10 mouse cellular contexts compared by ENCODE assay signal in genomic region chr17:29165967-29166578, GRCm38 (mm10). TPM values are rescaled to one million over a fixed set of nuclear protein-coding genes. Genes with fewer than 3 reads are reported as not detected.
DNase-seq lines count a peak whose midpoint lies in the region; ATAC-seq lines count a peak whose summit lies in the region.
"Had no signal": no experiment of that assay in that cellular context is flagged by ENCODE, and none has a peak within 500 bp of the region (broad histone marks: within the 10 kb centered on the region; RNA-seq: fewer than 3 reads in every experiment).

No protein-coding gene starts in this region.

- peaks cover 20% of the 10 kb centered on the region for H3K4me1 ChIP-seq in neural tube, embryonic 13.5 days (replicated peaks)
- H3K4me1 ChIP-seq in neural tube, embryonic 15.5 days: peaks cover 14% of the 10 kb centered on the region
- peaks cover 37% of the 10 kb centered on the region for H3K4me1 ChIP-seq in hindbrain, embryonic 13.5 days (replicated peaks)
- peaks cover 60% of the 10 kb centered on the region for H3K4me1 ChIP-seq in kidney, embryonic 15.5 days
- peaks cover 22% of the 10 kb centered on the region for H3K4me1 ChIP-seq in stomach, embryonic 15.5 days

- H3K36me3 ChIP-seq in neural tube, embryonic 13.5 days: no peaks in the 10 kb centered on the region
- H3K36me3 ChIP-seq in neural tube, embryonic 15.5 days: no peaks in the 10 kb centered on the region
- H3K36me3 ChIP-seq in hindbrain, embryonic 13.5 days: no peaks in the 10 kb centered on the region
- no peaks in the 10 kb centered on the region for H3K36me3 ChIP-seq in kidney, embryonic 15.5 days
- no peaks in the 10 kb centered on the region for H3K36me3 ChIP-seq in stomach, embryonic 15.5 days
- H3K36me3 ChIP-seq: embryonic facial prominence, embryonic 12.5 days had no signal

- H3K9ac ChIP-seq in neural tube, embryonic 13.5 days: no peak overlapping the region
- no peak overlapping the region for H3K9ac ChIP-seq in neural tube, embryonic 15.5 days (replicated peaks)
- peak overlapping the region; percentile 43 for H3K9ac ChIP-seq in hindbrain, embryonic 13.5 days
- no peak overlapping the region for H3K9ac ChIP-seq in kidney, embryonic 15.5 days
- no peak overlapping the region for H3K9ac ChIP-seq in stomach, embryonic 15.5 days
- H3K9ac ChIP-seq: embryonic facial prominence, embryonic 12.5 days had no signal

- ATAC-seq in neural tube, embryonic 13.5 days (ENCODE audit: low read depth): no peak
- no peak for ATAC-seq in neural tube, embryonic 15.5 days (ENCODE audit: low FRiP score)
- ATAC-seq in hindbrain, embryonic 13.5 days (ENCODE audit: low FRiP score): no peak
- no peak; the same call in 1 of the 2 replicates for ATAC-seq in kidney, embryonic 15.5 days (replicated peaks; ENCODE audit: low FRiP score)
- peak; percentile 11; the same call in 1 of the 2 replicates for ATAC-seq in stomach, embryonic 15.5 days (ENCODE audit: insufficient read depth, low FRiP score, low read depth)

- WGBS in neural tube, embryonic 13.5 days: 38% methylated on average over 8 of the region's 8 CpGs
- 39% methylated on average over 8 of the region's 8 CpGs for WGBS in neural tube, embryonic 15.5 days
- WGBS in hindbrain, embryonic 13.5 days: 32% methylated on average over 8 of the region's 8 CpGs
- 47% methylated on average over 8 of the region's 8 CpGs for WGBS in kidney, embryonic 15.5 days
- 32% methylated on average over 8 of the region's 8 CpGs for WGBS in stomach, embryonic 15.5 days

- no peak overlapping the region for H3K4me2 ChIP-seq in neural tube, embryonic 13.5 days
- no peak overlapping the region for H3K4me2 ChIP-seq in neural tube, embryonic 15.5 days
- no peak overlapping the region for H3K4me2 ChIP-seq in hindbrain, embryonic 13.5 days
- no peak overlapping the region for H3K4me2 ChIP-seq in kidney, embryonic 15.5 days
- peak overlapping the region; percentile 8; the same call in 1 of the 2 replicates for H3K4me2 ChIP-seq in stomach, embryonic 15.5 days
- H3K4me2 ChIP-seq: embryonic facial prominence, embryonic 12.5 days; heart, embryonic 11.5 days had no signal

- H3K27me3 ChIP-seq in neural tube, embryonic 13.5 days: no peaks in the 10 kb centered on the region
- 0 out of 2 replicates have a peak, but pooled peaks cover 2% of the 10 kb centered on the region for H3K27me3 ChIP-seq in neural tube, embryonic 15.5 days (replicated peaks)
- peaks cover 12% of the 10 kb centered on the region; the same call in 1 of the 2 replicates for H3K27me3 ChIP-seq in hindbrain, embryonic 13.5 days
- H3K27me3 ChIP-seq in kidney, embryonic 15.5 days: no peaks in the 10 kb centered on the region
- no peaks in the 10 kb centered on the region for H3K27me3 ChIP-seq in stomach, embryonic 15.5 days (replicated peaks)
- H3K27me3 ChIP-seq: embryonic facial prominence, embryonic 12.5 days had no signal

- no peak overlapping the region for H3K4me3 ChIP-seq in neural tube, embryonic 13.5 days
- H3K4me3 ChIP-seq in neural tube, embryonic 15.5 days (replicated peaks): no peak overlapping the region
- no peak overlapping the region for H3K4me3 ChIP-seq in hindbrain, embryonic 13.5 days
- H3K4me3 ChIP-seq in kidney, embryonic 15.5 days (replicated peaks): no peak overlapping the region
- no peak overlapping the region for H3K4me3 ChIP-seq in stomach, embryonic 15.5 days (replicated peaks)
- H3K4me3 ChIP-seq: embryonic facial prominence, embryonic 12.5 days had no signal

- H3K9me3 ChIP-seq in neural tube, embryonic 13.5 days: no peaks in the 10 kb centered on the region
- H3K9me3 ChIP-seq in neural tube, embryonic 15.5 days (replicated peaks): no peaks in the 10 kb centered on the region
- H3K9me3 ChIP-seq in hindbrain, embryonic 13.5 days: no peaks in the 10 kb centered on the region
- no peaks in the 10 kb centered on the region; the same call in 1 of the 2 replicates for H3K9me3 ChIP-seq in kidney, embryonic 15.5 days (replicated peaks)
- H3K9me3 ChIP-seq in stomach, embryonic 15.5 days: no peaks in the 10 kb centered on the region

- no peak for DNase-seq in retina, postnatal 1 day
- DNase-seq in frontal cortex, postnatal 36 days (ENCODE audit: low spot score in 2 of 2): no peak
- DNase-seq: thymus, postnatal 4 days had no signal

- peak overlapping the region; percentile 64; the same call in 1 of the 2 replicates for H3K27ac ChIP-seq in neural tube, embryonic 13.5 days (replicated peaks)
- no peak overlapping the region for H3K27ac ChIP-seq in neural tube, embryonic 15.5 days (replicated peaks)
- peak overlapping the region; percentile 85 for H3K27ac ChIP-seq in hindbrain, embryonic 13.5 days
- H3K27ac ChIP-seq in kidney, embryonic 15.5 days: peak overlapping the region; percentile 85
- H3K27ac ChIP-seq in stomach, embryonic 15.5 days: peak overlapping the region; percentile 72
- H3K27ac ChIP-seq: embryonic facial prominence, embryonic 12.5 days had no signal

RNA-seq across cellular contexts. Expression of gene Rab44, which starts 52.1 kb away (rescaled TPM):
- 0.11 TPM in 1 of 2 replicates, not detected in the other for polyA plus RNA-seq in neural tube, embryonic 13.5 days (2015; fragmentation: Nextera tagmentation; extraction: Ambion mirVana)
- polyA plus RNA-seq in neural tube, embryonic 15.5 days (2015; fragmentation: Nextera tagmentation; extraction: Ambion mirVana): 0.15 and 3.7 TPM in 2 replicates
- polyA plus RNA-seq in hindbrain, embryonic 13.5 days (2015; fragmentation: Nextera tagmentation; extraction: Ambion mirVana): 0.22 TPM in 1 of 2 replicates, not detected in the other
- polyA plus RNA-seq in kidney, embryonic 15.5 days (2015; fragmentation: Nextera tagmentation; extraction: Ambion mirVana): 0.34 and 0.35 TPM in 2 replicates
- 1.5 and 2.3 TPM in 2 replicates for polyA plus RNA-seq in stomach, embryonic 15.5 days (2015; fragmentation: Nextera tagmentation; extraction: Ambion mirVana)
- polyA plus RNA-seq: heart, embryonic 11.5 days had no signal
